Mouse (Mus musculus): ENCODE measurements at regions not wholly inside any gene's neighbourhood (a gene's known extent, or its start where the extent isn't known, plus 50 kb on each side); places are given as distances from the start of the nearest gene placed in this dataset.

DNA sequence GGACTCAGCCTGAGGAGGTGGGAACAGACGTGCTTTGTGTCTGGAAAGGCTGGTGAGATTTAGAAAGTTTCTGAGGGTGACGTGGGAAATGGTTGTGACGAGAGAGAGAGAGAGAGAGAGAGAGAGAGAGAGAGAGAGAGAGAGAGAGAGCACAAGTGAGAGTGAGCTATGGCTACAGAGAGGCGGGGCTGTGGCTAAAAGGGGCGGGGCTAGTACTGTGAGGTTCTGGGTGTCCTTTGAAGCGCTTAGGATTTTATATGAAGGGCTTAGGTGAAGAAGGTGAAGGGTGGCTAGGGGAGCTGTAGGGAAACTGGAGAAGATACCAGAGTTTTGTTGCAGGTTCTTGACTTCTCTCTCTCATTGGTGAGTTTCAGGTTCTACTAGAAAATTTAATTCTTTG lies 210.6 kb upstream of the Serp2 start:
- TF ChIP-seq CTCF (conservative IDR thresholded peaks at IDR 0.05; ENCODE audit: low read length) (no peak), NANOG (IDR thresholded peaks at IDR 0.05; ENCODE audit: borderline replicate concordance, low read length) (no peak), POU5F1 (IDR thresholded peaks at IDR 0.05; ENCODE audit: borderline replicate concordance, low read length) (no peak)

All from E14TG2a.4 (cell line).